Mouse (Mus musculus) cerebellum, adult 18-20 months (tissue): Measurements from ENCODE around the gene Gpld1.

Source experiments
- DNase-seq, 2 experiments: peaks; one replicate each; pipeline ENCODE4 v3.0.0; 2021

The Gpld1 gene

GRCm38 (mm10) chr13:24942512-24943282, at the start of gene Gpld1:
Gene Gpld1, plus strand, starts transcription at chr13:24943152.
- DNase-seq, result peak; percentile 21 to 41

DNA sequence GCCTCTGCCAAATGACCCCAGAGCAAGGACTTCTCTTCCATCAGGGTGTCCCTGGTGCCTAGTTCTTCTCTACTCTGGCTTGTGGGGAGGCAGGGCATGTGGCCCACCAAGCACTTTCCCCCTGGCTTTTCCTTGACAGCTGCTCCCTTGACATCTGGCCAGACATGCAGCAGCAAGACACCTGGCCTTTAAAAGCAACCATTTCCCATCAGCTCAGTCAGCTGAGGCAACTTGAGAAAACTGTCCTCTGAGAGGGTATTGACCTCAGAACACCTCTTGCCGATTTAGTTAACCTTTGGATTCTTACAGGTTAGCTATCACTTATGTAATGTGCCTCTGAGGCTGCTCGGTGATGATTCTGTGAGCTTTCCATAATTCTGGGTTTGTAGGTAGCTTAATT, 49.1 kb upstream of the Gpld1 start:
- no peak for DNase-seq

- DNase-seq, result no peak
Observed at GRCm38 (mm10) chr13:24901916-24902315, 41.0 kb upstream of the Gpld1 start.

- DNase-seq, result no peak
Observed at GRCm38 (mm10) chr13:24903412-24903811, 39.5 kb upstream of the Gpld1 start.

GRCm38 (mm10) chr13:24905422-24905821, 37.5 kb upstream of the Gpld1 start:
- no peak for DNase-seq

DNA sequence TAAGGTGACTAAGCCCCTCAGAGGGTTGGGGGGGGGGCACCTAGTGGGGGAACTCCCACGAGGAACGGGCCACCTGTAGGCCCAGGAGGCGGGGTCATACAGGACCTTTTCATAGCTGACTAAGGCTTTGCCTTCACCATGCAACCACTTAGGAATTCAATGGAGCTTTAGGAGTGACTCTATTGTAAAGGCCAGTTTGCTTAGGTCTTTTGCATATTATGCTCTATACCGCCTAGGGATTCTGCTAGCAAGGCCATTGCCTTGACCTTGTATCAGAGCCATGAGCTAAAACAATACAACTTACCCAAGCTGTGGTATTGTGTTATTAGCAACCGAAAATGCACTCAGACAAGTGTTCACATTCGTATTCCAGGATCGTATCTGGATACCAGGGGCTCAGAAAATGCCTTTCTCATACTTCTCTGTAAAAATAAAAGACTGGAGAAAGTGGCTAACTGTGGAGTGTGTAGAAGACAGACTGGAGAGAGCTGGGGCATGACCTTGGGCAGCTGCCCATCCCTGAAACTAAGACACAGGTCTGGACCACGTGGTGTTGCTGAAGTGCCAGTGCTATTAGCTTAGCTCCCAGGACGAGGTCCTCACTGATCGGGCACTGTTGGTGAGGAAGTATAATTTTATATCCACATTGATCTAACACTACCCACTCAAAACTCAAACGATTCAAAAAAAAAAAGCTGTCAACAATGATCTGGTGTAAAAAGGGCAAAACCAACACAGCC, 36.0 kb upstream of the Gpld1 start:
- DNase-seq, result no peak

- DNase-seq, result no peak
Observed at GRCm38 (mm10) chr13:24909112-24909511, 33.8 kb upstream of the Gpld1 start.

DNA sequence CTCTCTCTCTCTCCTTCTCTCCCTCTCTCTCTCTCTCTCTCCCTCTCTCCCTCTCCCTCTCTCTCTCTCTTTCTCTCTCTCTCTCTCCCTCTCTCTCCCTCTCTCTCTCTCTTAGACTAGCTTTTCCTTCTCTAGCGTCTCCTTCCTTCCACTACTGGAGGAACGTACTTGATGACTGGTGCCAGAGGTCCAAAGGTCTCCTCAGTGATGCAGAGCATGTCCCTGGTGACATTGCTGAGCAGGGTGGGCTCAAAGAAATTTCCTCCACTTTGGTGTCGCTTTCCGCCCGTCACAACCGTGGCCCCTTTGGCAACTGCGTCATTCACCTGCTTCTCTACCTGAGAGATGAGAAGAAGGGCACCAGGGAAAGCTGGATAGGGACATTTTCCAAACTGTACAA, 29.4 kb upstream of the Gpld1 start:
- no peak for DNase-seq

DNA sequence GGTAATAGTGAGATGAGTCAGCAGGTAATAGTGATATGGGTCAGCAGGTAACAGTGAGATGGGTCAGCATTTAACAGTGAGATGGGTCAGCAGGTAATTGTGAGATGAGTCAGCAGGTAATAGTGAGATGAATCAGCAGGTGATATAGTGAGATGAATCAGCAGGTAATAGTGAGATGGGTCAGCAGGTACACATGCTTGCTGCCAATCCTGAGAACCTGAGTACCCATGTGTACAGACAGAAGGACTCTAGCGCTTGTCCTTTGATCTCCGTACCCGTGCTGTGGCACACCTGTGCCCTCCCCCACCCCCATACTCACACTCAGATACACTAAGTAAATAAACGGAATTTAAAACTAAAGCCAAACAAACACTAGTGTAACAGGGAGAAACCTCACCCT, 28.0 kb upstream of the Gpld1 start:
- DNase-seq, result no peak

- DNase-seq, result no peak
Observed at GRCm38 (mm10) chr13:24915831-24916230, 27.1 kb upstream of the Gpld1 start.

- DNase-seq, result peak; percentile 40 to 60
Observed at GRCm38 (mm10) chr13:24920333-24920977, 22.5 kb upstream of the Gpld1 start.

DNA sequence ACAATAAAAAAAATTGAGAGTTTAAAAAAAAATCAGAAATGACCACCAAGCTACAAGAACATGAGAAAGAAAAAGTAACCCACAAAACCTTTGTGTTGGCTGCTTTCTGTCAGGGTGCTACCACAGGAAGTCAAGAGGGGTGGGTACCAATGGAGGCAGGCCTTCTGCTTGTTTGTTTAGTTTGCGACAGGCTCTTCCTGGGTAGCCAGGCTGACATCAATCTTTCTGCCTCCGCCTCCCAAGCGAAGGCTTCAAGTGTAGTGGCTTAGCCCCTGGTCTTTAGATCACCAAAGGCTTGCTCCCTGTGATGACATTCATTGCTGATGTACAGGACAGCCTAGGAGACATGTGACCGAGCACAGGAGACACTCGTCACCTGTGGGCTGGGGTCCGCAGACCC, 21.7 kb upstream of the Gpld1 start:
- DNase-seq, result no peak

DNA sequence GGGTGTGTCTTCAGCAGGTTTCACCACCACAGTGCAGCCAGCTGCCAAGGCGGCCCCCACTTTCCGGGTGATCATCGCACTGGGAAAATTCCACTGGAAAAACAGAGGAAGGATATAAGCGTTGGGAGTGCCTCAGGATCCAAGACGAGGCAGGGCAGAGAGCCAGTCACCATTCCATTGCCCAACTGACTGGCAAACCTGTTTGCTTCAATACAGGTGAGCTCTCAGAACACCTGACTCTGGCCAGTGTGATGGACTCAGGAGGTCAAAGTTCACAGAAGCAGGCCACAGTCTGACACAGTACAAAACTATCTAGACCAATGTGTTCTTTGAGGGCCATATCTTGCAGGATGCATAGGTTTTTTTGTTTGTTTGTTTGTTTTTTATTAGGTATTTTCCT, 19.0 kb upstream of the Gpld1 start:
- no peak for DNase-seq

DNA sequence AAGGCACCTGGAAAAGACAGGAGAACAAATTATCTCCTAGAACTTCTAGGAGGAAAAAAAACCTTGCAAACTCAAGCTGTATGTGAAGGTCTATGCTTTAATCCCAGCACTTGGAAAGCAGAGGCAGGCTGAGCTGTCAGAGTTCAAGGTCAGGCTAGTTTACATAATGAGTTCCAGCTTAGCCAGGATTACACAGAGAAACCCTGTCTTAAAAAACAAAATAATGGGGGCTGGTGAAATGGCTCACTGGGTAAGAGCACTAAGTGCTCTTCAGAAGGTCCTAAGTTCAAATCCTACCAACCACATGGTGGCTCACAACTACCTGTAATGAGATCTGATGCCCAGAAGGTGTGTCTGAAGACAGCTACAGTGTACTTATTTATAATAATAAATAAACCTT, 12.4 kb upstream of the Gpld1 start:
- DNase-seq, result no peak

DNA sequence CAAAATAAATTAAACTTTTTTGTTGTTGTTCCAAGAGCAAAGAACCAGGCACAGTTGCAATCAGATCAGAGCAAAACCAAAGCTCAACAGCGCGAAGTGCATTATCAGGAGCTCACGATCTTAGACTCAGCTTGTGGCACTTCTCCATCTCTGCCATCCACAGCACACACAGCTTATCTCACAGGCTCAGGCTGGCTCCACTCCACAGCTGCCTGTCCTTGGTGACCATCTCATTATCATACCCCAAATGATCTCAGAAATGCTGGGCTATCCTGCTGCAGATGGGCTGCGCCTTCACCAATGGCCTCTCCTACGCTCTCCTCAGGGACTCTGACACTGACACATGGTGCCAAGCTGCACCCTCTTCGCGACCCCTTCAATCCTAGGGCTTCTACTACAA, 9.8 kb upstream of the Gpld1 start:
- DNase-seq, result no peak

GRCm38 (mm10) chr13:24936772-24937107, 6.2 kb upstream of the Gpld1 start:
- peak in 1 of 2 experiments; percentile 21 for DNase-seq

DNA sequence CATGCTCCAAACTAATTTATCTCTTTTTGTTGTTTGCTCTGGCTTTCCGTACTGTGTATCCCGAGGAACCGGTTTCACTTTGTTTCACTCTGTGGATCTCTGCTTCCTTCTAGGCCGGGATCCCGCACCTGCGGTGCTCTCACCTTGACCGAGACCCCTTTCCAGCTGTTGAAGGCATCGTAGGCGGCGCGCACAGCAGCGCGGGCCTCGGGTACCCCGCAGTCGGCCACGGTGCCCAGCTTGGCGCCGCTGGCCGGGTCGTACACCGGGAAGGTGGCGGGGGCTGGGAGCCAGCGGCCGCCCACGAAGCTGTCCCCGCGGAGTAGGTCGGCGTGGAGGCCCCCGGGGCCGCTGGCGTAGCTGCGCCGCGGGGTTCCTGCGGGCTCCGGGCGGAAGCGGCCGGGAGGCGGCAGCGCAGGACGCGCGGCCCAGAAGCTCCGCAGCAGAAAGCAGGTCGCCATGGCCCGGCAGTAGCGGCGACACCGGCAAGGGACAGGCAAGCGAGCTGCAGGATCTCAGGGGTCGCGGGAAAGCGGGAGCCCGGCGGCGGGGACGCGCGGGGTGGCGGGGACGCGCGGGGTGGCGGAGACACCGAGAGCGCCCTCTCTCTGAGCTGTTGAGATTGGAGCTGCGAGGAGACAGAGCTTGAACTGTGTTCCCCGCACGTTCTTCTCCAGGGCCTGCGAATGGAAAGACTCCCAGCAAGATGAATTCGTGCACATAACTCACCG, 5.7 kb upstream of the Gpld1 start, which contains the start of gene Aldh5a1:
Aldh5a1 (minus strand) TSS at position 554 of the 731 bp plus-strand sequence.
- peak; percentile 81 to 88 for DNase-seq

DNA sequence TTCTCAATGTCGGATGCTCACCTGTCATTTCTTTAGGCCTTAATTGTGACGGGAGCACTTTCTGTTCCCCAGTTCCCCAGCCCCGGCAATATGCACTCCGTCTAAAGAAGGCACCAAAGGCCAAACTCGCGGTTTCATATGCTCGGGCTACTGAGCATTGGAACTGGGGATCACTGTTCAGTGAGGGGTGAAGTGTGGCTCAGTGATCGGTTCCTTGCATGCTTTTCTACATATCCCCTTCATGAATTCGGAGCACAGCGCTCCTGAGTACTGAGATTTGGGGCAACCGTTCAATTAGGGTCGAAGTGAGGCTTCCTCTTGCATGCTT, 5.1 kb upstream of the Gpld1 start:
- DNase-seq, result no peak

DNA sequence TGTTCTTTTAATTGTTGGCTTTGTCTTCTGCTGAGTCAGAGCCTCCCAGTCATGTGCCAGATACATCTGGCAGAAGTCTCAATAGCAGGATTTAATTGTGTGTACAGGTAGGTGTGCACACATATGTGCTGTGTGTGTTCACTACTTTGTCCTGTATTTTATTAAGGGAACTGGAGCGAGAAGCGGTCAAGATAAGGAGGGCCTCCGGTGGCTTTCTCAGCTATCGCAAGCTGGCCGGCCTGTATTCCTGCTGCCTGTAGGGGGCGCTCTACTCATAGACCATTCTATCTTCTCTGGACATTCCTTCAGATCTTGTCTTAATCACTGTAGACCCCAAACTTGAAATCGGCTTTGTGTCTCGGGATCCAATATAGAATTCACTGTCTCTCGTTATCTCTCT, 4.3 kb upstream of the Gpld1 start:
- peak; percentile 85 to 89 for DNase-seq

DNA sequence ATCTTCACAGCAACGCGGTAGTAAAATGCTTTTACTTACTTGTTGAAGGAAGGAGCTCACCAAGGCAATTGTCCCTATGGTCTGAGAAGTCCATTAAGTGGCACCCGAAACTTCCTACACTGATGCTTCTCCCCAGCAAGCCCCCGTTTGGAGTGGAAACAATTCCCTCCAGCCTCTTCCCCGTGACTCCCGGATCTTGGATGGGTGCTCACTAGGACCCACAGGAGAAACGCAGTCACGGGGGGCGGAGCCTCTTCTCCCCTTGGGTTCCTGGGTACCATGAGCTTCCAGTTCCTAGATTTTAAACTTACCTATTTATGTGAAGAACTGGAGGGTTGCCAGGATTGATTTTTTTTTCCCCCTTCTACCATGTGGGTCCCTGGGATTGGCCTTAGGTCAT, 3.5 kb upstream of the Gpld1 start:
- peak in 1 of 2 experiments; percentile 27 for DNase-seq

DNA sequence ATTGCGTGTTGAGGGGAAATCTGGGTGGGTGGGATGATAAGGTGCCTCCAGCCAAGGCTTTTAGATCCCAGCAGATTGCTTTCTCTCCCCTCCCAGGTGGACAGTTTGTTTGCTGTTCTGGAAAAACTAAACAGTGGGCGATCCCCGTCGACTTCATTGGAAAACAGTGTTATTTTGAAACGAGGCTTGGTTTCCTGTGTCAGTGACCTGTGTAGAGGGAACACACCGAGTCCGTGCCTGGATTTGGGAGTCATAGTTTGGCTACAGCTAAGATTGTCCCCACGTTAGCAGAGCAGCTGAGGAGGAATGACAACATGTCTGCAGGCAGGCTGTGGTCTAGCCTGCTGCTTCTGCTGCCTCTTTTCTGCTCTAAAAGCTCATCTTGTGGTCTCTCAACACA, 351 bp downstream of the Gpld1 start:
- DNase-seq, result no peak

DNA sequence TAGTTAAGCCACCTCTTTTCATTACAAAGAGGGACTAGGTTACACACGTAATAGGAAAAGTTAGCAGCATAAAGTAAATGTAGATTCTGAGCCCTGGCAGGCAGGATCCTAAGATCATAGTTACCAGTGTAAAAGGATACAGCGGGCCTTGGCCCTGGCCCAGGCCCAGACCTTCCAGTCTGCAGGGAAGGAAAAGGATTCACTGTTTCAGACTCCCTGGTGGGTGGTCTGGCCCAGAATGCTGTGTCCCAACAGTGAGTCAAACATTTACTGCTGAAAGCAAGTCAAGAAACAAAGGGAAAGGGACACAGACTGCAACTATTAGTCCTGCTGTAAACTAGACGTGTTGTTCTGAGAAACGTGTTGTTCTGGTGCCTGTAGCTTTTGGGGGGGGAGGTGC, 2.6 kb downstream of the Gpld1 start:
- peak; percentile 23 to 28 for DNase-seq

DNA sequence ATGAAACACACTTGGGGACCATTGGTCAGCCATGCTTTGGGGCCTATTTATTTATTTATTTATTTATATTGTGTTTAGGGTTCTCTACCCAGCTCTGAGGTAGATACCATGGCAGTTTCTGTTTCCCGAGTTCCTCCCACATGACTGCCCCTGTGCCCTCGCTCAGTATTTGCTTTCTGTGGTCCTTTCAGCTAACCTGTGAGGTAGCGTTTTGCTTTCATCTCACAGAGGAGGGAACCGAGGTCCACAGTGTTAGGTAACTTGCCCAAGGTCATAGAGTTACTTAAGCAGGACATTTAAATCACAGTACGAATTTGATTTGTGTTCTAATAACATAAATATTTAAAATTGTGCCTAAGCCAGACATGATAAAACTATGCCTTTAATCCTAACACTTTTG, 4.2 kb downstream of the Gpld1 start:
- DNase-seq, result no peak
